Mouse (Mus musculus) ES-Bruce4 (cell line): ENCODE results near the gene Gin1. TPM values are rescaled to one million over a fixed set of nuclear protein-coding genes. Genes with fewer than 3 reads are reported as not detected.

Source experiments
- H3K27ac ChIP-seq: 2 replicates; pipeline ENCODE4 v1.5.1; 2012; ENCODE audit warnings: low read length, inconsistent platforms; ENCODE audit not compliant: insufficient read depth
- H3K27me3 ChIP-seq: 2 replicates; pipeline ENCODE4 v1.6.1; 2012; ENCODE audit warnings: mild to moderate bottlenecking, low read length, inconsistent platforms; ENCODE audit not compliant: control insufficient read depth, poor library complexity, insufficient read depth, severe bottlenecking
- H3K36me3 ChIP-seq: 2 replicates; pipeline ENCODE4 v1.6.1; 2012; ENCODE audit warnings: inconsistent platforms, mild to moderate bottlenecking, low read length, moderate library complexity; ENCODE audit not compliant: control insufficient read depth, poor library complexity, insufficient read depth, severe bottlenecking
- H3K4me1 ChIP-seq: one replicate; pipeline ENCODE4 v1.8.1; 2011; ENCODE audit warnings: low read length; ENCODE audit not compliant: control insufficient read depth, insufficient read depth
- H3K4me3 ChIP-seq: 2 replicates; pipeline ENCODE4 v1.5.1; 2011; ENCODE audit warnings: low read depth, mild to moderate bottlenecking, low read length
- H3K9ac ChIP-seq: 2 replicates; pipeline ENCODE4 v1.6.1; 2012; ENCODE audit warnings: low read depth, mild to moderate bottlenecking, inconsistent platforms; ENCODE audit not compliant: poor library complexity, severe bottlenecking
- H3K9me3 ChIP-seq: replicated peaks from 2 replicates; pipeline ENCODE4 v1.6.1; 2012; ENCODE audit warnings: mild to moderate bottlenecking, low read length, inconsistent platforms; ENCODE audit not compliant: control insufficient read depth, poor library complexity, insufficient read depth, severe bottlenecking
- CTCF ChIP-seq: IDR thresholded peaks from one replicate; pipeline ENCODE4 v1.8.1; 2011; ENCODE audit warnings: low read depth, low read length
- EP300 ChIP-seq: IDR thresholded peaks from 2 replicates; pipeline ENCODE4 v1.6.1; 2011; ENCODE audit warnings: low read depth, low read length; ENCODE audit not compliant: insufficient read depth
- POLR2A ChIP-seq: IDR thresholded peaks from one replicate; pipeline ENCODE4 v1.8.1; 2011; ENCODE audit warnings: low read length; ENCODE audit not compliant: insufficient read depth
- polyA plus RNA-seq: library from polyadenylated mRNA; stranded (reverse); fragments of >200 nt; gene quantifications from 2 replicates; pipeline ENCODE4 v1.2.4, GENCODE M21; 2011; ENCODE audit warnings: low read depth; ENCODE audit not compliant: missing spikeins, insufficient read depth, insufficient read length

The Gin1 gene
- polyA plus RNA-seq, 1 experiment, result 12.4 TPM

DNA sequence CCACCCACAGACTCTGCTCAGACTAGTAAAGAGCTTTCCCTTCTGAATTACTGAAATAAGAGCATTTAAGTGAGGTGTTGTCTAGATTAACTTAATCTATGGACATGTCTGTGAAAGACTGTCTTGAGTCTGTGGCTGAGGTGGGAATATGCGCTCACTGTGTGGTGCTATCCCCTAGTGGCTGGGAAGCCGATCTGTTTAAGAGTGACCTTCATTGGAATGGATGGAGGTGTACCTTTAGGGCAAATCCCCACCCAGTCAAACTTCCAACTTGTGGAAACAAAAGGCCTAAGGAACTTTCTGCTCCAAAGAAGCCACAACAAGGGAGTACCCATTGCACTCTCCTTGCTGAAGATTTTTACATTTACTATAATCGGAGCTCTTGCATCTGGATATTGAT is 24.1 kb downstream of the Gin1 start:
- Histone ChIP-seq H3K27me3 (no peaks in the 10 kb centered on the region), H3K36me3 (no peaks in the 10 kb centered on the region), H3K4me3 (no peak overlapping the region), H3K27ac (no peak overlapping the region), H3K9me3 (no peaks in the 10 kb centered on the region), H3K9ac (no peak overlapping the region), H3K4me1 (no peaks in the 10 kb centered on the region)
- peak; percentile 31 for TF ChIP-seq CTCF
- TF ChIP-seq POLR2A, result no peak

DNA sequence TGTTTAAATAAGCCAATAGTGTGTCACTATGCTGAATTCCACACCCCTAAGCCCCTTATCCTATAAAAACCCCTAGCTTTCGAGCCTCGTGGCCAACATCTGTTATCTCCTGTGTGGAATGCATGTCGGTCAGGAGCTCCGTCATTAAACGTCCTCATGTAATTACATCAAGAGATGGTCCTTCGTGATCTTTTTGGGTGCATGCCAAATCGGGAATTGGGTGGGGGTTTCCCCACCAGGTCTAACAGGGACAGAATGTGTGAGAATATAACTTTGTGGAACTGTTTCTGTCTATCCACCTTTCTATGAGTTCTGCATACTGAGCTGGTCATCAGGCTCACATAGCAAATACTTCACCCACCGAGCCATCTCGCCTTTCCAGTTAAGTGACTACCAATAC is 26.0 kb downstream of the Gin1 start:
- H3K27me3 ChIP-seq, result no peaks in the 10 kb centered on the region
- TF ChIP-seq POLR2A (no peak), EP300 (no peak), CTCF (no peak)
- no peaks in the 10 kb centered on the region for H3K9me3 ChIP-seq
- H3K4me1 ChIP-seq, result no peaks in the 10 kb centered on the region
- H3K4me3 ChIP-seq, result no peak overlapping the region
- H3K9ac ChIP-seq, result no peak overlapping the region
- no peak overlapping the region for H3K27ac ChIP-seq
- H3K36me3 ChIP-seq, result no peaks in the 10 kb centered on the region

DNA sequence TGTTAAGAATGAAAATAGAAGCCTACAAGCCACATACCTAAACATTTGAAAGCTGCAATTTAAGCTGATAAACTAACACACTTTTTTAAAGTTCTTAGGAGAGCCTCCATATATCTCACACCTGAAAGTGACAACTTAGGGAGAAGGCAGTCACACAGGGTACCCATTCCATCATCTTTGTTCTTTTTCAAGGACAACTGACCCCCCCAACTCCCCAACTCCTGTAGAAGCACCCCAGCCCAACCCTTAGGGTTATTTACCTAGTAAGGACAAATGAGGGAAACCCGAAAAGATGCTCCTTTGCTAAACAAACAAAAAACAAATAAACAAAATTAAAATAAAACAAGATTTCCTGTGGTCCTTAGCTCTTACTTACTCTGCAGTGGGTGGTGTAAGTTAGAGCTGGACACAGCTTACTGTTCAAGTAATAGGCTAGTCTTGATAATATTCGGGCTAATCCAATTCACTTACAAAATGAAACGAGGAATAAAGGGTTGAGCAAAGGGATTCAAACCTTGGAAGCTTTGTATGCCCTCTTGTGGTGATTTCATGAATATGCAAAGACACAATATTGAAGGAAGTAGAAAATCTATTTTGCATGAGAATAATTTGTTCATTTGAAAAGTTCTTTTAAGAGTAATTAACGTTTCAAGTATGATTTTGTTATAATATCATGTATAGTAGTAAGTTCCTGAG is 32.4 kb downstream of the Gin1 start:
- H3K9me3 ChIP-seq, result no peaks in the 10 kb centered on the region
- no peak overlapping the region for H3K9ac ChIP-seq
- H3K27ac ChIP-seq, result no peak overlapping the region
- no peaks in the 10 kb centered on the region for H3K36me3 ChIP-seq
- no peaks in the 10 kb centered on the region for H3K27me3 ChIP-seq
- no peak overlapping the region for H3K4me3 ChIP-seq
- TF ChIP-seq CTCF (no peak), POLR2A (no peak), EP300 (no peak)
- H3K4me1 ChIP-seq, result no peaks in the 10 kb centered on the region

DNA sequence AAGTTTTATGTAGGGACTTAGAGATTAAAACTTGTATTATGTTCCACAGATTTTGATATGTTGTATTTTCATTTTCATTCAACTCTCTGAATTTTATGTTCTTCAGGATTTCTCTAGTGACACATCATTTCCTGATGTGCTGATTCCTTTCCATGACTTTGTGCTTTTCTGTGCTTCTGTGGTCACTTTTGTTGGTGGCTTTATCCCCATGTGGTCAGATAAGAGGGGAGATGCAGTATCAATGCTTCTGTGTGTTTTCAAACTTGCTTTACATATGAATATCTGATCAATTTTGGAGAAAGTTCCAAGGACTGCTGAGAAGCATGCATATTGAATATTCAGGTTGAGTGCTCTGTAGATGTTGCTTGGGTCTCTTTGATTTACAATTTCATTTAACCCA is 34.5 kb downstream of the Gin1 start:
- no peaks in the 10 kb centered on the region for H3K27me3 ChIP-seq
- no peak overlapping the region for H3K27ac ChIP-seq
- H3K4me1 ChIP-seq, result no peaks in the 10 kb centered on the region
- H3K9ac ChIP-seq, result no peak overlapping the region
- no peaks in the 10 kb centered on the region for H3K9me3 ChIP-seq
- H3K36me3 ChIP-seq, result no peaks in the 10 kb centered on the region
- no peak for TF ChIP-seq CTCF
- no peak for TF ChIP-seq POLR2A
- TF ChIP-seq EP300, result no peak
- no peak overlapping the region for H3K4me3 ChIP-seq

DNA sequence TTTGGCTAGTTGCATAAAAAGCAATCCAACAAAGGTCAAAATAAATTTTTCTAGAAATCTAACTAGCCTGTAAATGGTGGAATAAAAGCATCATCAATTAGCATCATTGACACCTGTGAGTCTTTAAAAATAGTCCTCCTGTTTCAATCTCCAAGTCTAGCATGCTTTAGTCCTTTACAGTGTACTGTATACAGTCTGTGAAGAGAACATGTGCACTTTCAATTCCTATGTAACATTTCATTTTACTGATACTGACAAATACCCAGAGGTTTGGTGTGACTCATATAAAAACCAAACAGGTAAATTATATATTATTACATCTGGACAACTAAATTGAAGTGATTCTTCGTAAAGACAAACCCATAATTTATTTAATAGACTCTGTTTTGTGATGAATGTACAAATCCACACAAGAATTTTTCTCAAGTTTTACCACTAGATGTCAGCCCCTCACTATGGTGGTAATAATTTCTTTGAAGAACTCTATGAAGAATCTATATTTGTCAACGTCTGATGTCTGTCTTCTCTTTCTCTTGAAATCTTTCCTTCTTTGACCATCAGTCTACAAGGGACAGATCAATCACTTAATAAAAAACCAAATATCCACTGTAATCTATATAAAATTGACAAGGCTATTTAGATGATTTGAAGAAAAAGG is 39.4 kb downstream of the Gin1 start:
- Histone ChIP-seq H3K36me3 (no peaks in the 10 kb centered on the region), H3K4me3 (no peak overlapping the region), H3K27ac (no peak overlapping the region), H3K27me3 (no peaks in the 10 kb centered on the region), H3K4me1 (no peaks in the 10 kb centered on the region), H3K9me3 (no peaks in the 10 kb centered on the region), H3K9ac (no peak overlapping the region)
- TF ChIP-seq EP300 (no peak), POLR2A (no peak), CTCF (no peak)

DNA sequence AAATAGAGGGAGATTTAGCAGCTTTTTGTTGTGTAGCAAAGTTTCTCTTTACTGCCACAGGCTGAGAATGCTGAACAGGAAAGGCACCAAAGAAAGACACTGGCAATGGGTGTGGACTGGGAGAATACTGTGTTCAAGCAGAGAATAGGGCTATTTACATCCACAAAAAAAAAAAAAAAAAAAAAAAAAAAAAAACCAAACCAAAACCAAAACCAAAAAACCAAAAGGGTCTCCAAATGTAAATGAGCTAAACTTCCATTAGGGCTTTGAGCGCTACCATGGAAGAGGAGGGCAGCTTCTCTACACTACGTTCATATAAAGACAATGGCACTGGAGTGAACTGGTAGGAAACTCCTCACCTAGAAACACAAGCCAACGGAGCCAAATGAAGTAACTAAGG is 51.3 kb downstream of the Gin1 start:
- Histone ChIP-seq H3K27me3 (no peaks in the 10 kb centered on the region), H3K4me3 (no peak overlapping the region), H3K27ac (no peak overlapping the region), H3K9me3 (no peaks in the 10 kb centered on the region), H3K4me1 (peaks cover 1% of the 10 kb centered on the region), H3K36me3 (no peaks in the 10 kb centered on the region), H3K9ac (no peak overlapping the region)
- no peak for TF ChIP-seq POLR2A
- TF ChIP-seq EP300, result no peak
- TF ChIP-seq CTCF, result no peak
